Mouse (Mus musculus) right cerebral cortex, adult 2 months (tissue): Measurements from ENCODE around the gene Mutyh.
A peak's percentile ranks its signal among the peaks of the same experiment; 100 is the strongest.
"Not testable (repeated sequence)": the region's sequence is repeated elsewhere in the genome, so short reads cannot be mapped to it uniquely, and the experiment has no call there.

Experiments
- DNase-seq, 2 experiments: peaks; one replicate each; pipeline ENCODE4 v3.0.0; 2021 to 2022; ENCODE audit warnings: low spot score in 2 of 2

The Mutyh gene

GRCm38 (mm10) chr4:116820902-116821693 is 13.6 kb downstream of the Mutyh start:
- peak; percentile 37 to 44 for DNase-seq

- DNase-seq, result no peak
Observed at GRCm38 (mm10) chr4:116821694-116822016, 14.1 kb downstream of the Mutyh start, which contains the start of gene Hpdl. Gene Hpdl, minus strand, starts transcription at chr4:116821707.

- peak; percentile 73 to 77 for DNase-seq
Observed at GRCm38 (mm10) chr4:116824541-116825004, 17.1 kb downstream of the Mutyh start.

- peak; percentile 36 to 47 for DNase-seq
Observed at GRCm38 (mm10) chr4:116827819-116828218, 20.3 kb downstream of the Mutyh start.

- no peak for DNase-seq
Observed at GRCm38 (mm10) chr4:116829364-116830069, 22.0 kb downstream of the Mutyh start.

- no peak for DNase-seq
Observed at GRCm38 (mm10) chr4:116830070-116830368, 22.5 kb downstream of the Mutyh start.

GRCm38 (mm10) chr4:116838999-116839398 is 31.5 kb downstream of the Mutyh start:
- no peak for DNase-seq

GRCm38 (mm10) chr4:116840096-116840495 is 32.6 kb downstream of the Mutyh start:
- DNase-seq, result not testable (repeated sequence)

GRCm38 (mm10) chr4:116840841-116841240 is 33.3 kb downstream of the Mutyh start:
- no peak for DNase-seq

GRCm38 (mm10) chr4:116844324-116844723 is 36.8 kb downstream of the Mutyh start:
- no peak for DNase-seq

GRCm38 (mm10) chr4:116849901-116850300 is 42.4 kb downstream of the Mutyh start:
- DNase-seq, result no peak

GRCm38 (mm10) chr4:116854286-116854685 is 46.8 kb downstream of the Mutyh start:
- DNase-seq, result no peak

- no peak for DNase-seq
Observed at GRCm38 (mm10) chr4:116857203-116857602, 49.7 kb downstream of the Mutyh start.

- no peak for DNase-seq
Observed at GRCm38 (mm10) chr4:116859711-116860110, 52.2 kb downstream of the Mutyh start.

- no peak for DNase-seq
Observed at GRCm38 (mm10) chr4:116862023-116862422, 54.5 kb downstream of the Mutyh start.
